Mouse (Mus musculus) erythroblast, embryonic 14.5 days (primary cell): ENCODE measurements around the gene Btrc. TPM values are rescaled to one million over a fixed set of nuclear protein-coding genes. Genes with fewer than 3 reads are reported as not detected.
"Not testable (repeated sequence)": the region's sequence is repeated elsewhere in the genome, so short reads cannot be mapped to it uniquely, and the experiment has no call there.

ENCODE experiments used
- H3K27me3 ChIP-seq: 2 replicates; pipeline ENCODE4 v1.6.1; 2012; ENCODE audit warnings: inconsistent platforms; ENCODE audit not compliant: control insufficient read depth
- H3K36me3 ChIP-seq: 2 replicates; pipeline ENCODE4 v1.6.1; 2012; ENCODE audit warnings: mild to moderate bottlenecking, inconsistent platforms; ENCODE audit not compliant: control insufficient read depth
- H3K4me1 ChIP-seq: 2 replicates; pipeline ENCODE4 v1.6.1; 2012; ENCODE audit warnings: inconsistent platforms; ENCODE audit not compliant: control insufficient read depth
- H3K4me3 ChIP-seq: replicated peaks from 2 replicates; pipeline ENCODE3; 2012; ENCODE audit warnings: moderate library complexity, mild to moderate bottlenecking, inconsistent platforms
- H3K9me3 ChIP-seq: 2 replicates; pipeline ENCODE4 v1.6.1; 2012; ENCODE audit warnings: low read length, inconsistent platforms, mixed read lengths; ENCODE audit not compliant: control insufficient read depth
- GATA1 ChIP-seq: IDR thresholded peaks from 2 replicates; pipeline ENCODE4 v1.6.1; 2012; ENCODE audit warnings: low read length, inconsistent platforms, mixed read lengths
- TAL1 ChIP-seq: IDR thresholded peaks from 3 replicates; pipeline ENCODE4 v1.6.1; 2012; ENCODE audit warnings: low read length, inconsistent platforms, mixed read lengths
- polyA plus RNA-seq: library from polyadenylated mRNA; stranded (reverse); fragments of >175 nt; gene quantifications from 2 replicates; pipeline ENCODE4 v1.2.3, GENCODE M21; 2012

The Btrc gene
- polyA plus RNA-seq, 1 experiment, result 6.4 TPM

DNA sequence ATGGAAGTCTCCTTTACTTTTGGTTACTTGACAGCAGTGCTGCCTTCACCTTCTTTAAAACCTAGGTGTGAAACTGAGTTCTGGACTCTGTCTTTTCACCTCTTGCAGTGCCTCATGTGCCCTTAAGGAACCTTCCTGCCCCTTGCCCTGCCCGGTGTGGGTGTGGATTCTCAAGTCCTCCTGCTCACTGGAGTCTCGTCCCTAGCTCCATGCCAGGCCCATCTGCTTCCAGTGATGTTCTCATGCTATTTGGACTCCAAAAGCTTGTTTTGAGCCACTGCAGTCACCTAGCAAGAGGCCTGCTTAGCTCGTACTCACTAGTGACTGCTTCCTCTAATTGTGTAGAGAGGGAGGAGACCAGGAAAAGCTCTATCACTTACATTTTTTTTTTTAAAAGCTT is 50.4 kb downstream of the Btrc start:
- TF ChIP-seq TAL1, result no peak
- TF ChIP-seq GATA1, result no peak
- Histone ChIP-seq H3K4me1 (peaks cover 1% of the 10 kb centered on the region; the same call in 1 of the 2 replicates), H3K4me3 (no peak overlapping the region), H3K9me3 (no peaks in the 10 kb centered on the region), H3K36me3 (peaks cover 2% of the 10 kb centered on the region; the same call in 1 of the 2 replicates), H3K27me3 (no peaks in the 10 kb centered on the region)

DNA sequence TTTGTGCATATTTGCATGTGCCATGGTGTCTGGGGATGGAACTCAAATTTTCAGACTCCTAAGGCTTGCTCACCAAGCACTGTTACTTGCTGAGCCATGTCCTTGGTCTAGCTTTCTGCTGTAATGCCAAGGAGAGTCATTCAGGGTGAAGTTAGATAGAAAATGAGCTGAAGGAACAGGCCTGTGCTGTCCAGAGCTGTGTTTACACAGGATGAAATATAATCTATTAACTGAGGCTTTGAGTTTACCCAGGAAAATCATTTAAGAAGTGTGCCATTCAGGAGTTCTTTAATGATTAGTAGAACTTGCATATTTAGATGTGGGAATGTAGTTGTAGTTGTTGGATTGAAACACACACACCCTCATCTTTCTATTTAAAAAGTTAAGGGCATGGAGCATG is 54.1 kb downstream of the Btrc start:
- H3K27me3 ChIP-seq, result no peaks in the 10 kb centered on the region
- no peaks in the 10 kb centered on the region for H3K9me3 ChIP-seq
- no peak for TF ChIP-seq TAL1
- TF ChIP-seq GATA1, result no peak
- H3K4me1 ChIP-seq, result no peaks in the 10 kb centered on the region; the same call in 1 of the 2 replicates
- peaks cover 2% of the 10 kb centered on the region; the same call in 1 of the 2 replicates for H3K36me3 ChIP-seq
- no peak overlapping the region for H3K4me3 ChIP-seq

DNA sequence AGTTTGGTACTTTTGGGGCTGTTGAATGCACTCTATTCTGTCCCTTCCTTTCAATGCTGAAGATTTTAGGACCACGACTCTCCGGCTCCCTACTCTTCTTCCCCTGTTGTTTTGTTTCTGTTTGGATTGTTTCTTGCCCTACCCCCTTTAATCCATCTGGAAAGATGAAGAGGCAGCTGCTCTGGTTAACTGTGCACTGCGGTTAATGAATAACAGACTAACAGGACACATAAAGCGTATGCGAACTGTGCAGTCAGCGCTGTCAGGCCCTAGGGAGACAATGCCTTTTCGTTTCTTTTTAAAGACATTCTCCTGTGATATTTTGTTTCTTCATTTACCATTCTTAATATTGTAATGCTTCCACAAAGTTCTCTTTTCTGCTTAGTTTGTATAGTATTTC is 58.7 kb downstream of the Btrc start:
- H3K9me3 ChIP-seq, result peaks cover 2% of the 10 kb centered on the region; the same call in 1 of the 2 replicates
- no peak overlapping the region for H3K4me3 ChIP-seq
- H3K36me3 ChIP-seq, result peaks cover 17% of the 10 kb centered on the region
- no peaks in the 10 kb centered on the region for H3K27me3 ChIP-seq
- no peaks in the 10 kb centered on the region; the same call in 1 of the 2 replicates for H3K4me1 ChIP-seq
- TF ChIP-seq GATA1, result no peak
- TF ChIP-seq TAL1, result no peak

DNA sequence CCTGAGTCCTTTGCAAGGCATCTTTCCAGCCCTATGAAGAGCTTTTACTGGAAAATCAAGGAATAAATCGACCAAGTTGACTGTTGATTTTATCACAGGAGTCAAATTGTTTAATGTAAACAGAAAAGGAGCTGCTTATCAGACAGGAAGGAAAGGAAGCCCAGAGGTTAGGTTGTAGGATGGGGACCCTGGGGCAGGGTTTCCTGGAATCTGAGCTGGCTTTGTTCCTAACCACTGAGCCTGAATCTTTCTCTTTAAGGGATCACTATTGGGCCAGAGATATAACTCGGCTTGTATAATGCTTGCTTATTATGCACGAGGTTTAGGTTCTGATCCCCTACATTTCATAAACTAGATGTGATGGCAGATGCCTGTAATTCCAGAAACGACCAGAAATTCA is 64.6 kb downstream of the Btrc start:
- no peaks in the 10 kb centered on the region for H3K27me3 ChIP-seq
- H3K4me1 ChIP-seq, result peaks cover 2% of the 10 kb centered on the region
- peaks cover 2% of the 10 kb centered on the region; the same call in 1 of the 2 replicates for H3K9me3 ChIP-seq
- no peak overlapping the region for H3K4me3 ChIP-seq
- no peak for TF ChIP-seq GATA1
- TF ChIP-seq TAL1, result no peak
- H3K36me3 ChIP-seq, result peaks cover 17% of the 10 kb centered on the region

DNA sequence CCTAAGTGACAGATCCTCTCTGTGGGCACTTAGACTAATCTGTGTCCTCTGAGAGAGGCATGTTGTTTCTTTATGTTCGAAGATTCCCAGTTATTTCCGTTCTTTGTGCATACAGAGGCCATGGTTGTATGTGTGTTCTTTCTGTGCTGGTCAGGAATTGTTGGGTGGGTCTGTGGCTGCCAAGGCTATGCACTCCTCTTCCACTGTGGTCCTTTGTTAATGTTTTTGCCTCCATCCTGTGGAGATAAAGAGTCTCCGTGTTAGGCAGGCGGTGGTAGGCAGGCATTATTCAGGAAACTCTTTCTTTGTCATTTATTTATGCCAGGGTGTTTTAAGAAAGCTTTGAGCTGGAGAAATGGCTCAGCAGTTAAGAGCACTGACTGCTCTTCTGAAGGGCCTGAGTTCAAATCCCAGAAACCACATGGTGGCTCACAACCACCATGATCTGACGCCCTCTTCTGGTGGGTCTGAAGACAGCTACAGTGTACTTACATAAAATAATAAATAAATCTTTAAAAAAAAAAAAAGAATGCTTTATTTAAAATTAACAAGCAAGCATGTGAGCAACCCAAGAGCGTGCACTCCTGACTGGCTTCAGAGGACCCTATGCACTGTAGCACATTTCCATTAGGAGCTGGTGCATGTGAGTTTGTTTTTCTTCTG is 67.6 kb downstream of the Btrc start:
- Histone ChIP-seq H3K27me3 (no peaks in the 10 kb centered on the region), H3K36me3 (peaks cover 3% of the 10 kb centered on the region), H3K9me3 (no peaks in the 10 kb centered on the region), H3K4me3 (no peak overlapping the region), H3K4me1 (peaks cover 12% of the 10 kb centered on the region)
- TF ChIP-seq TAL1 (no peak), GATA1 (no peak)

DNA sequence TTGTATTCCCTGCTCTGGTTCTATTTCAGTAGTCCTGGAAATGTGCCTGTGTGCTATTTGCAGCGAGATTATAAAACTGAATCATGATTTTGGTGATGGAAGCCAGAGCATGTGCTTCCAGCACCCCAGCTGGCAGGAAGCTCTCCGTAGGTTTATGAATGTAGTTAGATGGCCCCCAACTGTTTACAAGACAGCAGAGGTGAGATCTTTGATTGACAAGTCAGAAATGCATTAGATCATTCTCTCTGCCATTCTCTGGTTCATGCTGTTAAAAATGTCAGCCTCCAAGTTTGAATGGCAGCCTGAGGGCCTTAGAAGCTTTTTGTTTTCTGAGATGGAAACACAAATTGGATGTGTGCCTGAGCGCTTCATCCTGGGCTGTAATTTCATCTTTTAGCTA is 68.8 kb downstream of the Btrc start:
- H3K36me3 ChIP-seq, result peaks cover 6% of the 10 kb centered on the region
- H3K4me3 ChIP-seq, result no peak overlapping the region
- no peaks in the 10 kb centered on the region for H3K27me3 ChIP-seq
- TF ChIP-seq TAL1 (no peak), GATA1 (no peak)
- H3K9me3 ChIP-seq, result no peaks in the 10 kb centered on the region
- peaks cover 18% of the 10 kb centered on the region for H3K4me1 ChIP-seq

DNA sequence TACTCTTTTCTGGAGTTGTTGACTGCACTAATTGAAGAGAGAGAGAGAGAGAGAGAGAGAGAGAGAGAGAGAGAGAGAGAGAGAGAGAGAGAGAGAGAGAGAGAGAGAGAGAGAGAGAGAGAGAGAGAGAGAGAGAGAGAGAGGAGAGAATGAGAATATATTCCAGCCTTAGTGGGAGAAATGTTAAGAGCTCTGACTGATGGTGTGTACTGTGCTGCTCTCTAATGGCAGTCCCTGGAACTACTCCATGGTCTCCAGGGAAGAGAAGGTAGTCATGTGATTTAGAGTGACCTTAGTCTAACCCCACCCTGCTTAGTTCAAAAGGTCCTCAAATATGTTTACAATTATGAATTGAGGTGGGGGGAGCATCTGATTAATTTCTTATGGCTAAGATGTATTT is 72.5 kb downstream of the Btrc start:
- not testable (repeated sequence) for H3K27me3 ChIP-seq, H3K4me3 ChIP-seq, H3K9me3 ChIP-seq
- Histone ChIP-seq H3K4me1 (peaks cover 38% of the 10 kb centered on the region), H3K36me3 (peaks cover 16% of the 10 kb centered on the region)

DNA sequence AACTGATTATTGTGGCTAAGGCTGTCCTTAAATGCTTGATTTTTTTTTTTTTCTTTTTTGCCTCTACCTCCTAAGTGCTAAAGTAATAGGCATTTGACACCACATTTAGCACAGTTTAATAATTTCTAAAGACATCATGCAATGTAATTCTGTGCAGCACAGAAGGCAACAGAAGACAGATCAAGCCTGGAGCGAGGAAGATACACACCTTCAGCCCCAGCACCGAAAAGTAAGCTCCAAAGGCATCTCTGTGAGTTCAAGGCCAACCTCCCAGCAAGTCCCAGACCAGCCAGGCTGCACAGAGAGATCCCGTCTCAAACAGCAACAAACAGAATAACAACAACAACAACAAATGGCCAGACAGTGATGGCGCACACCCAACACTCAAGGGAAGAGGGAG is 73.6 kb downstream of the Btrc start:
- Histone ChIP-seq H3K4me3 (no peak overlapping the region), H3K36me3 (peaks cover 18% of the 10 kb centered on the region), H3K4me1 (peaks cover 49% of the 10 kb centered on the region), H3K27me3 (no peaks in the 10 kb centered on the region), H3K9me3 (no peaks in the 10 kb centered on the region)
- no peak for TF ChIP-seq GATA1
- no peak for TF ChIP-seq TAL1

DNA sequence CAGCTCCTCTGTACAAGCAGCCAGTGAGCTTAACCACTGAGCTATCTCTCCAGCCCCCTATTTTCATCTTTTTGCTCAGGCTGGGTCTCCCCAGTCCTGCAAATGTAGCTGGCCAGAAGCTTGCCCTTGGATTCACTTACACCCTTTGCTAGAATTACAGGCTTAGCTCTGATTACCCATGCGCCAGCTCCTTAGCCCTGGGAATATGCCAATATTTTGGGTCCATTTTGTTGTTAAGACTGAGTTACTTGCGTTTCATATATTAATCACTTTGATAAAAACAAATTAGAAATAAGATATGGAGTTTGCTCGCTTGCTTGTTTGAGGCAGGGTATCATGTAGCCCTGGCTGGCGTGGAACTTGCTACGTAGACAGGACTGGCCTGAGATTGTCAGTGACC is 74.7 kb downstream of the Btrc start:
- Histone ChIP-seq H3K27me3 (no peaks in the 10 kb centered on the region), H3K4me1 (peaks cover 57% of the 10 kb centered on the region), H3K9me3 (no peaks in the 10 kb centered on the region), H3K36me3 (peaks cover 16% of the 10 kb centered on the region), H3K4me3 (no peak overlapping the region)
- TF ChIP-seq TAL1 (no peak), GATA1 (no peak)
